Mouse (Mus musculus): ENCODE measurements around the gene Asb3.

Gene Asb3

DNA sequence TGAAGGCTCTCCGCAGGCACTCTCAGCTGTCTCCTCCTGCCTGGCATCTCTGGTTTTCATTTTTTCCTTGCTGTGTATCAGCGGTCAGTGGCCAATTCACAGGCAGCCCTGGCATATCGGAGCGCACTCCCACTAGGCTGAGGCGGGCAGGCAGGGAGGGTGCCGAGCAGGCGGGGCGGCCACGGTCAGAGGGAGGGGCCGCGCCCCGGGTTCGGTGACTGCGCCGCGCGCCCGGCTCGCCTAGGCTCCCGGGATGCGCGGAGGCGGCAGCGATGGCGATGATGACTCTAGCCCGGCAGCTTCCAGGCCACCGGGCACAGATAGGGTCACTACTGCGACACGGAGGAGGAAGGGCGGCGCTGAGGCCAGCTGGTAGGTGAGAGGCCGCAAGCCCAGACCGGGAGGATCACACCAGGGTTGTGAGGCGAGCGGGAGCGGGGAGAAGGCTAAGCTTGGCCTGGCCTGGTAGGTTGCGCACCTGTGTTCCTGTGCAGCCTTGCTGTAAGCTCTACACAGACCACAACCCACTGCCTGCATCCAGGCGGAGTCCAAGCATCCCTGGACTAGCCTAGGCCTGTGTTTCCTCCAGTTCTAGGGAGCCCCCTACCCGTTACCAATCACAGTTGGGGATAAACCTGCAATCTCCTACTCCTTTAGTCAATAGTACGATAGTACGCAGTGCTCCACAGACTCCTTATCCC is at the start of gene Asb3, which contains the start of gene Gpr75:
Gene Asb3, plus strand, starts transcription at position 246 of the 701 bp plus-strand sequence.
Gene Gpr75, plus strand, starts transcription at position 188 of the 701 bp plus-strand sequence.
- no peak for DNase-seq (ENCODE audit: low spot score)

DNA sequence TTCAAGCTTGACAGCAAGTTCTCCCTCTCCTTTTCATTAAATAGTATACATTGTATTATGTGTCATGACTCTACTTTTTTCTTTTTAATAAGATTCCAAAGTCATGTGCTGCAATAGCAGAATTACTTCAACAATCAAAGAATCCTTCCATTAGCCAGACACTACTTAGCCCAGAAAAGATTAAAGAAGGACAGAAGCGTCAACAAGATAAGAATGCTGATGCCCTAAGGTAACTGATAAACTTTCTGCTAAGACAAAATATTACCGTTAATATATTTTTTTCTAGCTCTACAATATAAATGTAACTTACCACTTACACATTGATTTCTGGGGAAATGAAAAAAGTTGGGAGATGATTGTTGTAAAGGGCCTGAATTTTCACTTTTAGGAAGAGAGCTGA is 46.4 kb upstream of the Asb3 start:
- peak; percentile 4 for DNase-seq (ENCODE audit: low spot score)

DNA sequence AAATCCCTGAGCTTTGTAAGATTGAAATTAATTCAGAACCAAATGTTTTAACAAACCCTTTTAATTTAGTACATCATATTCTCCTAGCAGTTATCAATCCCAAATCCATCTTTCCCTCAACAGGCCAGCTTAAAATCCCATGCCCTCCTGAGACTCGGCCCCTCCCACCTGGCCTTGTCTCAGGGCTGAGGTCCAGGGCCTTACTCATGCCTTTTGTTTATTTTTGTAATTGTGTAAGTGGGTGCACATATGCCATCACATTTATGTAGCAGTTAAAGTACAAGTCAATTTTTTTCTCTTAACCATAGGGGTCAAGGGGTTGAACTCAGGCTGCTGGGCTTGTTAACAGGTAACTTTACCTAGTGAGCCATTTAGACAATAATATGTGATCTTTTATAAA is 40.9 kb upstream of the Asb3 start:
- no peak for DNase-seq (ENCODE audit: low spot score)

DNA sequence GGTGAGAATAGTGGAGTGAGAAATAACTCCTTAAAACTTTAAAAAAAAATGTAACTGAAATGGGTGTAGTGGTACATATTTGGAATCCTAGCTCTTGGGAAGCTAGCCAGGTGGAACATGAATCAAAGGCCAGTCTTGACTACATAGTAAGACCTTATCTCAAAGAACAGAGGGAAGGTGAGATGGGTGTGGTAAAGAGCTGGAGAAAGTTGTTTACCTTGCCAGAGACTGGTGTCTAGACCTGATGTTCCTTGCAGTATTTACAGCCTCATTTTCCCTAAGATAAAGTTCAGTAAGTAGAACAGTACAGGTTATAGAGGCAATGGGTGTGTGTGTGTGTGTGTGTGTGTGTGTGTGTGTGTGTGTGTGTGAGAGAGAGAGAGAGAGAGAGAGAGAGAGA is 12.8 kb upstream of the Asb3 start:
- no peak for DNase-seq (ENCODE audit: low spot score)

GRCm38 (mm10) chr11:30888153-30888552 is 2.9 kb downstream of the Asb3 start:
- DNase-seq (ENCODE audit: low spot score): no peak

DNA sequence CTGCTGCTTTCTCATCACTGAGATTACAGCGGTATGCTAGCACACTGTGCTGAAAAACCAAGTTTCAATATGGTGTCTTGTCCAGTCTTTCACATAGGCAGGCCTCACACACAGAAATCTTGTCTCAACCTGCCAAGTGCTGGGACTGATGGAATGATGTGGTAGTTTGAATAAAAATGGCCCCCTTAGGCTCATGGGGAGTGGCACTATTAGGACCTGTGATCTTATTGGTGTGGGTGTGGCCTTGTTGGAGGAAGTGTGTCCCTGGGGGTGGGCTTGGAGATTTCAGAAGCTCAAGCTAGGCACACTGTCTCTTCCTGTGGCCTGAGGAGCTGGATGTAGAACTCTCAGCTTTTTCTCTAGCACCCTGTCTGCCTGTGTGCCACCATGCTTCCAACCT is 11.0 kb downstream of the Asb3 start:
- no peak for DNase-seq (ENCODE audit: low spot score)

GRCm38 (mm10) chr11:30899312-30899711 is 14.1 kb downstream of the Asb3 start:
- DNase-seq (ENCODE audit: low spot score): no peak

GRCm38 (mm10) chr11:30912311-30912710 is 27.1 kb downstream of the Asb3 start:
- no peak for DNase-seq (ENCODE audit: low spot score)

GRCm38 (mm10) chr11:30920641-30921040 is 35.4 kb downstream of the Asb3 start:
- no peak for DNase-seq (ENCODE audit: low spot score)

DNA sequence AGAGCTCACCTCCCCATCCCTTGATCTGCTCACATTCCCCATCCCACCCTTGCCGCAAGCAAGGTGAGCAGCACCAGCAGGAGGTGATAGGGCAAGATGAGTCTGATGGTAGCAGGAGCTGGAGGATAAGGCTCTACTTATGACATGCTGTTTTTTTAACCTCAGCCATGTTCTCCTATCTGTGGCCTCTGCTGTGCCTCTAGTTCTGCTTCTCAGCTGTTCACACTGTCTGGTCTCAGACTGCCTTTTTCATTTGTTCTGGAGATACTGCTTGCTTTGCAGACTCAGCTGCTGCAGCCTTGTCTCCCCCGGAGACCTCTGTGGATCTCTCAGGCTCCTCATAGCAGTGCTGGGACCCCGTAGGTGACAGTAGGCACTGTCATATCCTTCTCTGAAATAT is 38.1 kb downstream of the Asb3 start:
- no peak for DNase-seq (ENCODE audit: low spot score)

DNA sequence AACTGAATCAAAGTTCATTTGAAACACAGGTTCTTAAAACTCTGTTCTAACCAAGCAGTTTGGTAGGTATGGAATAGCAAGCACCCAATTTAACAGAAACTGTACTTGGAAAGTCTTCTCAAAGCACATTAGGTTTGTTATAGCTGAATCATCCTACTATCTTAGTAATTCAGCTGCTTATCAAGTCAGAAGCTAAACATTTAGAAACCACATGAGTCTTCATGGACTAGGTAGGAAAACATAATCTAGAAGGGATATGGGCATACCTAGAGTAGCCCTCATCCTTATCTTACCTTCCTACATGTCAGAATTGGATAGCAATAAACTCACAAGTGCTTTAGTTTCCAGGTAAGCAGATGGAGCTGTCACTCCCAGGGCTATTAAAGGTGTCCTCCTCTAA is 42.9 kb downstream of the Asb3 start:
- peak; percentile 29 for DNase-seq (ENCODE audit: low spot score)

DNA sequence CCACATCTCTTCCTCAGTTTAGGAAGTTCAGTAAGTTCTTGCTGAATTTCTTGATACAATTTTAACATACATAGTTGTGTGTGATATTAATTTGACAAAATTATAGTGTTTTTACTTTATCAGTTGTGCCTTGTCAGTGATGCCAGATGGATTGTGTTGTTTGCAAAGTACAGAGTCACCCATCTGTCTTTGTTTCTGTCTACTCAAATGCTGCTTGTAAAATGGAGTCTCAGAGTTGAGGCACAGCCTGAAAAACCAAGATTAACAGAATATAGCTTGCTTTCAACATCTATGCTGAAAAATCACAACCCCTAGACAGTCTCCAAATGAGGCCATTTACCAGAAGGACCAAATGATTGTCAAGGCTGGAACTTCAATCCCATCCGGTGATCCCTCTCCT is 43.3 kb downstream of the Asb3 start:
- no peak for DNase-seq (ENCODE audit: low spot score)

GRCm38 (mm10) chr11:30943522-30943921 is 58.3 kb downstream of the Asb3 start:
- DNase-seq (ENCODE audit: low spot score): no peak

- peak; percentile 47 for DNase-seq (ENCODE audit: low spot score)
These were observed 67.6 kb downstream of the Asb3 start for GRCm38 (mm10) chr11:30952829-30953228.

- DNase-seq (ENCODE audit: low spot score): peak; percentile 36
These were observed 68.4 kb downstream of the Asb3 start for GRCm38 (mm10) chr11:30953469-30954154.

GRCm38 (mm10) chr11:30954279-30954725 is 69.1 kb downstream of the Asb3 start, which contains the start of gene Erlec1:
Erlec1 (minus strand) TSS chr11:30954335.
- peak; percentile 74 for DNase-seq (ENCODE audit: low spot score)

- DNase-seq (ENCODE audit: low spot score): no peak
These were observed 100.0 kb downstream of the Asb3 start for GRCm38 (mm10) chr11:30985237-30985636.

DNA sequence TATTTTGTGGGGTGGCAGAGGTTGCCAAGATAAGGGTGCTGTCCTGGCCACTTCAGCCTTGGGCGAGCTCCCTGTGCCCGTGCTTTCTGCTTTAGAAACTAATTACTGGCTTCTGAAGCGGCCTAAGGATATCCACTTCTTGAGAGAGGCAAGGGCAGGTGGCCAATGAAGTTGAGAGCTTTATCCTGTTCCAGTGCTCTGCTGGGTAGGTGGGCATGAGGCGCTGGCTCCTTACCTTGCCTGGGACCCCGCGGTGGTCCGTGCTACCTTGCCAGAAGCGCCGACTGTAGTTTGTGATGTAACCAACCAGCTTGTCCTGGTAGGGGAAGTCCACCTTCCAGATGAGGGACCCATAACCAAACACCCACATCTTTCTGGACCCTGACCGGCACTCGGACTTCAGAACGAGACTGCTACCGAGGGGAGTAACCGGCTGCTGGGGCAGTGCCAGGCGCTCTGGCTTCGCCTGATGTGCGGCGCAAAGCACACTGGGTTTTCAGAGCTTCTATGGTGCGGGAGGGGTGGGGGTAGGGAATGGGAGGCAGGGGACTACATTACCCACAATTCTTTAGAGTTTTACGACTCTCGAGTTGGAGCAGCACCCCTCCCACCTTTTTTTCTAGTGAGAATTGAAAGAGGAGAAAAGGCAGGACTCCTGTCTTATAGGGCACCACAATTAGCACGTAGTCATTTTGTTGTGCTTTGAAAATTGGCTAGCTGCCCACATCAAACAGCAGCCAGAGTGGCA is 100.8 kb downstream of the Asb3 start, which contains the start of gene Chac2:
Gene Chac2, minus strand, starts transcription at position 474 of the 748 bp plus-strand sequence.
- DNase-seq (ENCODE audit: low spot score): peak; percentile 86

DNA sequence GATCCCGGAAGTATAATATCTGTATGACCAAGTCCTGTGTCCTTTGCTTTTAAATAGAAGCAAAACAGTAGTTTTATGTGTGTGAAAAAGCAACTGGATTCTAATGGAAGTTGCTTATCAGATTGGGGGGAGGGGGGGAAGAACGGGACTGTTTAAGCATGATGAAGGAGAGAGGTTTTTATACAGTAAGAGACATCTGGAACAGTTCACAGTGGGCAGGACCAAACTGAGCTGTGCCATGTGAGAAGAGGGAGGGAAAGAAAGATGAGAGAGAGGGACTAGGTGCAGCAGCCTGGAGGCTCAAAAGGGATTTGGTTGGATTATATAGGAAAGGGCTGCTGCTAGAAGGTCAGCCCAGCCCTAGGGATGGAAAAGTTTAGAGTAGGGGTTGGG is 101.4 kb downstream of the Asb3 start:
- DNase-seq (ENCODE audit: low spot score): no peak

- DNase-seq (ENCODE audit: low spot score): no peak
These were observed 111.5 kb downstream of the Asb3 start for GRCm38 (mm10) chr11:30996670-30997069.

DNA sequence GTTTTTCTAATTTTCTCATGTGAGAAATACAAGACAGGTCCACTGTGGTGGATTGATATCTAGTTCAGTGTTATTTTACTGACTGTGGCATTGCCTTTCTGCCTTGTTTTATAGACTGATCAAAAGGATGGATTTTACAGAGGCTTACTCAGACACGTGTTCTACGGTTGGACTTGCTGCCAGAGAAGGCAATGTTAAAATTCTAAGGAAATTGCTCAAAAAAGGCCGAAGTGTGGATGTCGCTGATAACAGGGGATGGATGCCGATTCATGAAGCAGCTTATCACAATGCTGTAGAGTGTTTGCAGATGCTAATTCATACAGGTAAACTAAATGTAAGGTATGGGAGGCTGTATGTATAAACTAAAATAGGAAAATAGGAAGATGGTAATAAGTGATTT is 113.0 kb downstream of the Asb3 start:
- peak; percentile 81 for DNase-seq (ENCODE audit: low spot score)

DNA sequence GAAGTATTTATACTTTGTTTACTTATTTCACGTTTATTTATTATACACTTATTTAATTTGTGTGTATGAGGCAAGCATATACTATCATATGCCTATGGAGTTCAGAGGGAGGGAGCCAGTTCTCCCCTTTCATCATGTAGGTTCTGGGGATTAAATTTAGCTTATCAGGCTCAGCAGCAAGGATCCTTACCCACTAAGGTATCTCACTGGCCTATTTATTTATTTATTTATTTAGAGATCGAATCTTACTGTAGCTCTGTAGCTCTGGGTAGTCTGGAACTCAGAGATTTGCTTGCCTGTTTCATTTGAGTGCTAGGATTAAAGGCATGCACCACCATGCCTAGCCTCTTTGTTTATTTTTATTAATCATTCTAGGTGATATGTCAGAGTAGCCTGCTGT is 113.5 kb downstream of the Asb3 start:
- DNase-seq (ENCODE audit: low spot score): peak; percentile 71

- no peak for DNase-seq (ENCODE audit: low spot score)
These were observed 114.8 kb downstream of the Asb3 start for GRCm38 (mm10) chr11:31000028-31000427.

All from c-Kit-positive CD71-positive TER-119-positive erythroid progenitor cells, embryonic 14.5 days (primary cell).